Mouse (Mus musculus): ENCODE results near the gene Ier3. TPM values are rescaled to one million over a fixed set of nuclear protein-coding genes. Genes with fewer than 3 reads are reported as not detected.

Gene Ier3
- polyA plus RNA-seq, 1 experiment = 6.2 TPM

DNA sequence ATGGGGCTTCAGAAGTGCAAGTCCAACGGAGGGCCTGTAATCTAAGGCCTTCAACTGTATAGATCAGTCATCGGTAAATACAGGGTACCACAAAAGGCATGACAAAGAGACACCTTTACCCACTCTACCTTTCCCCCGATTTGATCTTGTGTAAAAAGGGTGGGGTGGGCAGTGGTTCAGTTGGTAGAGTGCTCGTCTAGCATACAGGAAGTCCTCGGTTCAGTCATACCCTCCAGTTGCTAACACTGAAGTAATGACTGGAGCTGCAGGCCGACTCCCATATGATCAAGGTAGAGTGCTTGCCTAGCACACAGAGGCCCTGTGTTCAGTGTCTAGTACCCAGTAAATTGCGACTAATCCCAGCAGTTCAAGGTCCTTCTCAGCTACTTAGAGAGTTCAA is 7.8 kb upstream of the Ier3 start:
- no peak for TF ChIP-seq CTCF (IDR thresholded peaks at IDR 0.05; ENCODE audit: borderline replicate concordance, control insufficient read depth, extremely low read depth, insufficient read depth, low read length, poor library complexity)
- TF ChIP-seq POLR2A (IDR thresholded peaks at IDR 0.05; ENCODE audit: control insufficient read depth, extremely low read depth, insufficient read depth, low read length, poor library complexity) = no peak
- Histone ChIP-seq H3K27me3 (ENCODE audit: control insufficient read depth, insufficient read depth, low read length) (no peaks in the 10 kb centered on the region), H3K4me3 (ENCODE audit: control insufficient read depth, insufficient read depth, low read length) (no peak overlapping the region), H3K36me3 (ENCODE audit: control insufficient read depth, insufficient read depth, low read length) (no peaks in the 10 kb centered on the region), H3K4me1 (replicated peaks; ENCODE audit: control insufficient read depth, insufficient read depth, low read length) (no peaks in the 10 kb centered on the region; the same call in 1 of the 2 replicates), H3K27ac (ENCODE audit: control insufficient read depth, insufficient read depth, low read length) (no peak overlapping the region)
- peak; percentile 23 for DNase-seq
- WGBS = 18% methylated on average over 7 of the region's 7 CpGs

GRCm38 (mm10) chr17:35814678-35815077 is 6.8 kb upstream of the Ier3 start:
- WGBS = 68% methylated on average over 6 of the region's 6 CpGs
- H3K27me3 ChIP-seq (ENCODE audit: control insufficient read depth, insufficient read depth, low read length) = no peaks in the 10 kb centered on the region
- no peaks in the 10 kb centered on the region for H3K36me3 ChIP-seq (ENCODE audit: control insufficient read depth, insufficient read depth, low read length)
- TF ChIP-seq POLR2A (IDR thresholded peaks at IDR 0.05; ENCODE audit: control insufficient read depth, extremely low read depth, insufficient read depth, low read length, poor library complexity) (no peak), CTCF (IDR thresholded peaks at IDR 0.05; ENCODE audit: borderline replicate concordance, control insufficient read depth, extremely low read depth, insufficient read depth, low read length, poor library complexity) (no peak)
- no peak overlapping the region for H3K27ac ChIP-seq (ENCODE audit: control insufficient read depth, insufficient read depth, low read length)
- H3K4me3 ChIP-seq (ENCODE audit: control insufficient read depth, insufficient read depth, low read length) = no peak overlapping the region
- no peak for DNase-seq
- no peaks in the 10 kb centered on the region; the same call in 1 of the 2 replicates for H3K4me1 ChIP-seq (replicated peaks; ENCODE audit: control insufficient read depth, insufficient read depth, low read length)

DNA sequence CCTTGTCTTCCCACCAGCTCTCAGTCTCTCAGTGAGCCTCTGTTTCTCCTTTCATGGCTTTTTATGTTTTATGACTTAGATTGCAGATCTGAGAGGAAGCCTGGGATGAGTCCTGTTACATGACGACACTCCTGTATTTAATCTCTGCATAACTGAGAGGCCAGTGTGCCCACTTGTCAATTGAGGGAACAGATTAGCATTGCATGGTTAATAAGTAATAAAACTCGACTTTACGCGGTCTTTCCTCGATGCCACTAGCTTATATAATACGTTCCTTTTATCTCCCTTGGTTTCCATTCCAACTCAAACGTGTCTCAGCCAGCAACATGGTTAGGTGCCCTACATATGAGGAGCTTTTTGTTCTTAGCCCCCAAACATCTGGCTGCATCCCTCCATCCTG is 5.6 kb upstream of the Ier3 start:
- no peak for DNase-seq
- Histone ChIP-seq H3K27me3 (ENCODE audit: control insufficient read depth, insufficient read depth, low read length) (no peaks in the 10 kb centered on the region; the same call in 1 of the 2 replicates), H3K4me3 (ENCODE audit: control insufficient read depth, insufficient read depth, low read length) (no peak overlapping the region), H3K36me3 (ENCODE audit: control insufficient read depth, insufficient read depth, low read length) (no peaks in the 10 kb centered on the region), H3K27ac (ENCODE audit: control insufficient read depth, insufficient read depth, low read length) (no peak overlapping the region), H3K4me1 (replicated peaks; ENCODE audit: control insufficient read depth, insufficient read depth, low read length) (peaks cover 4% of the 10 kb centered on the region)
- TF ChIP-seq POLR2A (IDR thresholded peaks at IDR 0.05; ENCODE audit: control insufficient read depth, extremely low read depth, insufficient read depth, low read length, poor library complexity) (no peak), CTCF (IDR thresholded peaks at IDR 0.05; ENCODE audit: borderline replicate concordance, control insufficient read depth, extremely low read depth, insufficient read depth, low read length, poor library complexity) (no peak)
- WGBS = 89% methylated on average over 7 of the region's 7 CpGs

- H3K36me3 ChIP-seq (ENCODE audit: control insufficient read depth, insufficient read depth, low read length) = no peaks in the 10 kb centered on the region
- no peak overlapping the region for H3K27ac ChIP-seq (ENCODE audit: control insufficient read depth, insufficient read depth, low read length)
- WGBS = 91% methylated on average over 8 of the region's 14 CpGs
- peaks cover 3% of the 10 kb centered on the region; the same call in 1 of the 2 replicates for H3K27me3 ChIP-seq (ENCODE audit: control insufficient read depth, insufficient read depth, low read length)
- no peak overlapping the region for H3K4me3 ChIP-seq (ENCODE audit: control insufficient read depth, insufficient read depth, low read length)
- TF ChIP-seq CTCF (IDR thresholded peaks at IDR 0.05; ENCODE audit: borderline replicate concordance, control insufficient read depth, extremely low read depth, insufficient read depth, low read length, poor library complexity) (no peak), POLR2A (IDR thresholded peaks at IDR 0.05; ENCODE audit: control insufficient read depth, extremely low read depth, insufficient read depth, low read length, poor library complexity) (no peak)
- peaks cover 12% of the 10 kb centered on the region for H3K4me1 ChIP-seq (replicated peaks; ENCODE audit: control insufficient read depth, insufficient read depth, low read length)
- DNase-seq = no peak
These were observed 4.8 kb upstream of the Ier3 start for GRCm38 (mm10) chr17:35816686-35817085.

DNA sequence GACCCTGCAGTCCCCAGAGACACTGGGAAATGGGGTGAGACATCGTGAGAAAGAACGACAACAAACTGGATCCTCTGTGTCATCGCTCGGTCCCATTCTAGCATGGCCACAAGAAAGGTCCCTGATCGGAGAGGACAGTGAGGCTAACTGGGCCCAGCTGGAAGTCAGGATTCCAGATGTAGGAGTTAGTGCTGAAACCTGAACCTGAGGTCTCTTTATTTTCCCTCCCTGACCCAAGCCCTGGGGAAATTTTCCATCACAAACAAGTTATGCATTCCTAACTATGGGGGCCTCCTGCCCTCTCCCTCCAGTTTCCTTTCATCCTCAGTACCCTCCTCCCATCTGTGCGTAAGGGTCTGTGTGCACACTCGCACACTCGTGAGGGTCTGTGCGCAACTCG is 4.3 kb upstream of the Ier3 start:
- Histone ChIP-seq H3K27me3 (ENCODE audit: control insufficient read depth, insufficient read depth, low read length) (peaks cover 8% of the 10 kb centered on the region; the same call in 1 of the 2 replicates), H3K4me3 (ENCODE audit: control insufficient read depth, insufficient read depth, low read length) (no peak overlapping the region), H3K36me3 (ENCODE audit: control insufficient read depth, insufficient read depth, low read length) (no peaks in the 10 kb centered on the region), H3K27ac (ENCODE audit: control insufficient read depth, insufficient read depth, low read length) (no peak overlapping the region), H3K4me1 (replicated peaks; ENCODE audit: control insufficient read depth, insufficient read depth, low read length) (peaks cover 18% of the 10 kb centered on the region)
- no peak for DNase-seq
- TF ChIP-seq CTCF (IDR thresholded peaks at IDR 0.05; ENCODE audit: borderline replicate concordance, control insufficient read depth, extremely low read depth, insufficient read depth, low read length, poor library complexity) (no peak), POLR2A (IDR thresholded peaks at IDR 0.05; ENCODE audit: control insufficient read depth, extremely low read depth, insufficient read depth, low read length, poor library complexity) (no peak)
- WGBS = 97% methylated on average over 10 of the region's 10 CpGs

DNA sequence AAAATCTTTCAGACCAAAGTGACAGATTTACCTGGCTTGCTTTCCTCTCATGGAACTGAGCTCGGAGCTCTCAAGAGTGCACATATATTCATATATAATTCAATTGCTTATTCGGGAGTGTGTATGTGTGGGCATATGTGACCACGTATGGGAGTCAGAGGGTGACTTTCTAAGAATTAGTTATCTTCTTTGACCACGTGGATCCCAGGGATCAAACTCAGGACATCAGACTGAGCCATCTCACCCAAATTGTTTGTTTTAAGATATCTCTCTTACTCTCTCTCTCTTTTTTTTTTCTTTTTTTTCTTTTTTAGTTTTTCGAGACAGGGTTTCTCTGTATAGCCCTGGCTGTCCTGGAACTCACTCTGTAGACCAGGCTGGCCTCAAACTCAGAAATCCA is 1.4 kb upstream of the Ier3 start:
- Histone ChIP-seq H3K27ac (ENCODE audit: control insufficient read depth, insufficient read depth, low read length) (no peak overlapping the region), H3K36me3 (ENCODE audit: control insufficient read depth, insufficient read depth, low read length) (no peaks in the 10 kb centered on the region), H3K4me1 (replicated peaks; ENCODE audit: control insufficient read depth, insufficient read depth, low read length) (peaks cover 32% of the 10 kb centered on the region), H3K27me3 (ENCODE audit: control insufficient read depth, insufficient read depth, low read length) (peaks cover 8% of the 10 kb centered on the region; the same call in 1 of the 2 replicates), H3K4me3 (ENCODE audit: control insufficient read depth, insufficient read depth, low read length) (no peak overlapping the region)
- DNase-seq = no peak
- WGBS = 76% methylated on average over 5 of the region's 5 CpGs
- TF ChIP-seq CTCF (IDR thresholded peaks at IDR 0.05; ENCODE audit: borderline replicate concordance, control insufficient read depth, extremely low read depth, insufficient read depth, low read length, poor library complexity) (no peak), POLR2A (IDR thresholded peaks at IDR 0.05; ENCODE audit: control insufficient read depth, extremely low read depth, insufficient read depth, low read length, poor library complexity) (no peak)

- DNase-seq = no peak
- WGBS = under 1% methylated on average over 11 of the region's 11 CpGs
- peak overlapping the region; percentile 78 for H3K4me3 ChIP-seq (ENCODE audit: control insufficient read depth, insufficient read depth, low read length)
- TF ChIP-seq CTCF (IDR thresholded peaks at IDR 0.05; ENCODE audit: borderline replicate concordance, control insufficient read depth, extremely low read depth, insufficient read depth, low read length, poor library complexity) (no peak), POLR2A (IDR thresholded peaks at IDR 0.05; ENCODE audit: control insufficient read depth, extremely low read depth, insufficient read depth, low read length, poor library complexity) (no peak)
- peaks cover 8% of the 10 kb centered on the region; the same call in 1 of the 2 replicates for H3K27me3 ChIP-seq (ENCODE audit: control insufficient read depth, insufficient read depth, low read length)
- peak overlapping the region; percentile 18; the same call in 1 of the 2 replicates for H3K27ac ChIP-seq (ENCODE audit: control insufficient read depth, insufficient read depth, low read length)
- H3K36me3 ChIP-seq (ENCODE audit: control insufficient read depth, insufficient read depth, low read length) = no peaks in the 10 kb centered on the region
- H3K4me1 ChIP-seq (replicated peaks; ENCODE audit: control insufficient read depth, insufficient read depth, low read length) = peaks cover 32% of the 10 kb centered on the region
These were observed 1.1 kb downstream of the Ier3 start for GRCm38 (mm10) chr17:35822564-35822963.
